Mouse (Mus musculus) liver, embryonic 14.5 days (tissue): Measurements from ENCODE around the gene Myrip.

Experiments used
- CTCF ChIP-seq: IDR thresholded peaks from 2 replicates; pipeline ENCODE4 v1.5.1; 2016; ENCODE audit warnings: antibody characterized with exemption, low read depth, control low read depth
- EP300 ChIP-seq: IDR thresholded peaks from 2 replicates; pipeline ENCODE4 v1.6.1; 2016; ENCODE audit warnings: antibody characterized with exemption, low read depth

DNA sequence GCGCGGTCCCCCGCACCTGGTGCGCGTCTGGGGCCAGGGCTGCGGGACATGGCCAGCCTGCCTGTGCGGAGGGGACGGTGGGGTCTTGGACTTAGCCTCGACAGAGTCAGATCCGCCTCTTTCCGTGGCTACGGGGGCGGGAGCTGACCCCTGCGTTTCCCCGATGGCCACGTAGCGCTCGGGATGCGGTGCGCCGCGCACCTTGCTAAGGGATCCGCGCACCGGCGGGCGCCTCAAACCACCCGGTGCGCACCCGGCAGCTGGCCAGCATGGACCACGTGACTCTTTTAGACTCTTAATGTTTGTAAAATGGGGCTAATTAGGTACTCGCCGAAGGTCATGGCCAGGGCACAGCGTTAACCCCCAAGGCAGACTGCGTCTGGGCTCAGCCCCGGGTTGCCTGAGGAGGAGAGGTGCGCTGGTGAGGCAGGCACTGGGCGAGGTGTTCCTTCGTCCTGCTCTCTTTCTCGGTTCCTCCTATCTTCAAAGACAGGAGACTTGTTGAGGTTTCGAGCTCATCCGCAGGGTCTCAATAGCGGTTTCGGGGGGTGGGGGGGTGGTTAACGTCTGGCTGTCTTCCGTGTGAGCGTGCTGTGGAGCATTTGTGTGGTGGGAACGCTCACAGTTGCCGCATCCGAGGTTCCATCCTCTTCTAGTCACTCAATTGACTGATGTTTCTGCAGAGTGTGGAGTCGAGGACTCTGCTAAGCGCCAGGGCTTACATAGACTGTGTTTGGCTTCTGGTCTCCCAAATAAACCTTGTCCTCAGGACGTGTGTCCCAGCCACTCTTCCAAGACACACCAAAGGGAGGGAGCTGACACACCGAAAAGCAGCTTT, 3.2 kb downstream of the Myrip start:
- TF ChIP-seq CTCF (no peak), EP300 (no peak)
